Mouse (Mus musculus) kidney, postnatal 0 days (tissue): ENCODE measurements around the gene Glrx5. TPM values are rescaled to one million over a fixed set of nuclear protein-coding genes. Genes with fewer than 3 reads are reported as not detected.

ENCODE experiments used
- ATAC-seq: fragments of 200-750 bp; cut with Nextera tagmentation; replicated peaks from 2 replicates; pipeline ENCODE4 v1.8.0; 2017; ENCODE audit warnings: low read depth, moderate number of reproducible peaks, moderate TSS enrichment, moderate library complexity; ENCODE audit not compliant: low FRiP score
- DNase-seq: peaks from one replicate; pipeline ENCODE4 v3.0.0-alpha.2; 2016; ENCODE audit warnings: low spot score
- H3K27ac ChIP-seq: fragments of 300-500 bp; sonication (generic); 2 replicates; pipeline ENCODE4 v1.5.1; 2014; ENCODE audit warnings: mild to moderate bottlenecking
- H3K27me3 ChIP-seq: fragments of 300-500 bp; sonication (generic); 2 replicates; pipeline ENCODE4 v1.6.1; 2014; ENCODE audit warnings: low read length, mixed read lengths; ENCODE audit not compliant: insufficient read depth
- H3K36me3 ChIP-seq: fragments of 300-500 bp; sonication (generic); 2 replicates; pipeline ENCODE4 v1.6.1; 2014; ENCODE audit warnings: low read length, mixed read lengths; ENCODE audit not compliant: insufficient read depth
- H3K4me1 ChIP-seq: fragments of 300-500 bp; sonication (generic); replicated peaks from 2 replicates; pipeline ENCODE4 v1.6.1; 2014; ENCODE audit warnings: antibody characterized with exemption, low read length, mixed read lengths; ENCODE audit not compliant: insufficient read depth
- H3K4me2 ChIP-seq: fragments of 300-500 bp; sonication (generic); 2 replicates; pipeline ENCODE4 v1.6.1; 2014; ENCODE audit warnings: mild to moderate bottlenecking, low read length, moderate library complexity, mixed read lengths
- H3K4me3 ChIP-seq: fragments of 300-500 bp; sonication (generic); replicated peaks from 2 replicates; pipeline ENCODE4 v1.5.1; 2014; ENCODE audit warnings: low read depth, low read length
- H3K9ac ChIP-seq: fragments of 300-500 bp; sonication (generic); 2 replicates; pipeline ENCODE4 v1.6.1; 2014; ENCODE audit warnings: low read depth, low read length
- H3K9me3 ChIP-seq: fragments of 300-500 bp; sonication (generic); replicated peaks from 2 replicates; pipeline ENCODE4 v1.6.1; 2016; ENCODE audit warnings: low read length, inconsistent platforms, mixed read lengths
- CTCF ChIP-seq: IDR thresholded peaks from 2 replicates; pipeline ENCODE4 v1.5.1; 2016; ENCODE audit warnings: antibody characterized with exemption, low read depth, mild to moderate bottlenecking, moderate library complexity
- WGBS: fragments of 180-500 bp; shearing (Covaris S2); extraction: QIAGEN DNeasy Blood & Tissue Kit; methylation state at CpG from one replicate; pipeline ENCODE4 v1.1.7; 2014; 5-methylcytosine and 5-hydroxymethylcytosine counted together
- polyA plus RNA-seq: library from polyadenylated mRNA; unstranded; fragments of >200 nt; fragmentation: Nextera tagmentation; extraction: Ambion mirVana; gene quantifications from 2 replicates; pipeline ENCODE4 v1.2.1, GENCODE M21; 2015

Glrx5 gene
- polyA plus RNA-seq, 1 experiment from 2014 or later = 225 TPM

- H3K4me1 ChIP-seq = no peaks in the 10 kb centered on the region
- no peak overlapping the region for H3K9ac ChIP-seq
- H3K4me2 ChIP-seq = no peak overlapping the region
- H3K27ac ChIP-seq = no peak overlapping the region
- ATAC-seq (no peak), DNase-seq (peak; percentile 59)
- no peak for TF ChIP-seq CTCF
- no peak overlapping the region for H3K4me3 ChIP-seq
- WGBS = 24% methylated on average over 7 of the region's 7 CpGs
- H3K27me3 ChIP-seq = no peaks in the 10 kb centered on the region
- H3K9me3 ChIP-seq = no peaks in the 10 kb centered on the region
- H3K36me3 ChIP-seq = no peaks in the 10 kb centered on the region
Observed at GRCm38 (mm10) chr12:105075496-105075895, 43.0 kb downstream of the Glrx5 start.

GRCm38 (mm10) chr12:105076511-105076910 lies 44.0 kb downstream of the Glrx5 start:
- H3K9ac ChIP-seq = no peak overlapping the region
- no peaks in the 10 kb centered on the region for H3K9me3 ChIP-seq
- TF ChIP-seq CTCF = no peak
- WGBS = 66% methylated on average over 3 of the region's 3 CpGs
- ATAC-seq = no peak
- DNase-seq = no peak
- no peak overlapping the region for H3K27ac ChIP-seq
- H3K4me1 ChIP-seq = no peaks in the 10 kb centered on the region
- no peaks in the 10 kb centered on the region for H3K27me3 ChIP-seq
- no peak overlapping the region for H3K4me3 ChIP-seq
- H3K36me3 ChIP-seq = no peaks in the 10 kb centered on the region
- no peak overlapping the region for H3K4me2 ChIP-seq

- DNase-seq (no peak), ATAC-seq (no peak)
- TF ChIP-seq CTCF = no peak
- Histone ChIP-seq H3K9me3 (no peaks in the 10 kb centered on the region), H3K9ac (no peak overlapping the region), H3K27ac (no peak overlapping the region), H3K4me2 (no peak overlapping the region), H3K4me1 (no peaks in the 10 kb centered on the region), H3K4me3 (no peak overlapping the region), H3K36me3 (no peaks in the 10 kb centered on the region), H3K27me3 (no peaks in the 10 kb centered on the region)
- WGBS = 94% methylated on average over 2 of the region's 2 CpGs
Observed at GRCm38 (mm10) chr12:105077232-105077631, 44.7 kb downstream of the Glrx5 start.

GRCm38 (mm10) chr12:105084171-105084570 lies 51.7 kb downstream of the Glrx5 start:
- no peak overlapping the region for H3K9ac ChIP-seq
- no peaks in the 10 kb centered on the region for H3K4me1 ChIP-seq
- no peak overlapping the region for H3K4me3 ChIP-seq
- WGBS = 69% methylated on average over 5 of the region's 5 CpGs
- H3K27me3 ChIP-seq = no peaks in the 10 kb centered on the region
- TF ChIP-seq CTCF = no peak
- no peak overlapping the region for H3K4me2 ChIP-seq
- DNase-seq (no peak), ATAC-seq (no peak)
- no peaks in the 10 kb centered on the region for H3K9me3 ChIP-seq
- no peaks in the 10 kb centered on the region for H3K36me3 ChIP-seq
- H3K27ac ChIP-seq = no peak overlapping the region

GRCm38 (mm10) chr12:105084816-105085215 lies 52.3 kb downstream of the Glrx5 start:
- Histone ChIP-seq H3K36me3 (no peaks in the 10 kb centered on the region), H3K4me2 (no peak overlapping the region), H3K9ac (no peak overlapping the region), H3K9me3 (no peaks in the 10 kb centered on the region), H3K27ac (no peak overlapping the region), H3K27me3 (no peaks in the 10 kb centered on the region), H3K4me1 (no peaks in the 10 kb centered on the region), H3K4me3 (no peak overlapping the region)
- ATAC-seq = no peak
- 80% methylated on average over 6 of the region's 6 CpGs for WGBS
- DNase-seq = no peak
- TF ChIP-seq CTCF = no peak

GRCm38 (mm10) chr12:105085296-105085695 lies 52.8 kb downstream of the Glrx5 start:
- Histone ChIP-seq H3K9ac (no peak overlapping the region), H3K4me2 (no peak overlapping the region), H3K36me3 (no peaks in the 10 kb centered on the region), H3K9me3 (no peaks in the 10 kb centered on the region), H3K27me3 (no peaks in the 10 kb centered on the region), H3K4me3 (no peak overlapping the region), H3K27ac (no peak overlapping the region), H3K4me1 (no peaks in the 10 kb centered on the region)
- DNase-seq = no peak
- ATAC-seq = no peak
- TF ChIP-seq CTCF = no peak
- 77% methylated on average over 12 of the region's 12 CpGs for WGBS

GRCm38 (mm10) chr12:105086781-105087180 lies 54.3 kb downstream of the Glrx5 start:
- Histone ChIP-seq H3K4me3 (no peak overlapping the region), H3K4me1 (no peaks in the 10 kb centered on the region), H3K9ac (no peak overlapping the region), H3K27me3 (no peaks in the 10 kb centered on the region), H3K36me3 (no peaks in the 10 kb centered on the region), H3K27ac (no peak overlapping the region), H3K4me2 (no peak overlapping the region), H3K9me3 (no peaks in the 10 kb centered on the region)
- WGBS = 88% methylated on average over 6 of the region's 6 CpGs
- no peak for TF ChIP-seq CTCF
- no peak for ATAC-seq
- no peak for DNase-seq
